Mouse (Mus musculus) CD4-positive, CD25-positive, alpha-beta regulatory T cell, adult 2 months (primary cell): Measurements from ENCODE around the gene Hgd.
"Not testable (repeated sequence)": the region's sequence is repeated elsewhere in the genome, so short reads cannot be mapped to it uniquely, and the experiment has no call there.

Source experiments
- DNase-seq: peaks from one replicate; pipeline ENCODE4 v3.0.0-alpha.2; 2012; ENCODE audit warnings: low read depth, low spot score

Hgd gene

DNA sequence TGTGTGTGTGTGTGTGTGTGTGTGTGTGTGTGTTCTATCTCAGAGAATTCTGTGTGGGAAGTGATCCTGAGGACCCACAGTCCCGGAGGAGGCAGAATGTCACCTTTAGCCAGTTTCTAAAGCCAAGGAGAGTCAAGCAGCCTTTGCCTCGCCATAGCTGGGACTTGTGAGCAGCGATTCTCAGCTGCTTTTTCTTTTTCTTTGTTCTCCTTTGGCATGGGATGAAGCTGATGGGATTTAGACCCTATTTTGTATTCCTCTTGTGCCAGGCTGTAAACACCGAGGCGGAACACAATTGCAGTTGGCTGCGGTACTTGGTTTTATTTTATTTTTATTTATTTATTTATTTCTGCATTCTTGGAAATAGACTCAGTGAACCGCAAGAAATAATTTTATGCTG is 49.1 kb downstream of the Hgd start:
- no peak for DNase-seq

DNA sequence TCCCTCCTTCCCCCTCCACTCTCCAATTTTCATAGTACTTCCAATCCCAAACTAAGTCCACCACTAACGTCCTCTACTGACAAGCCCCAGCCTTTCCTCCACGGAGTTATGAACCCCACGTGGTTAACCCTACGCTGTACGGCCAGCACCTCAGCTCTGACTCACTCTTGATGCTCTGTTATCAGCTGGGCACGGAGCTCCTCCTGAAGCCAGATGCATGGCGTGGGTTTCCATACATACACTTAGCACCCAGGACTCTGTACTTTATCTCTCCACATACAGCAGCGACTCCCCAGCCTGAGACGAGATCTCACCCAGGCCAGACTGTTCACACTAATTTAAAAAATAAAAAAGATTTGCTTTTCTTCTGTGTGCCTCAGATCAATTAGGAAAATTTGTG is 54.6 kb downstream of the Hgd start:
- no peak for DNase-seq

- no peak for DNase-seq
Observed at GRCm38 (mm10) chr16:37635095-37635494, 55.1 kb downstream of the Hgd start.

DNA sequence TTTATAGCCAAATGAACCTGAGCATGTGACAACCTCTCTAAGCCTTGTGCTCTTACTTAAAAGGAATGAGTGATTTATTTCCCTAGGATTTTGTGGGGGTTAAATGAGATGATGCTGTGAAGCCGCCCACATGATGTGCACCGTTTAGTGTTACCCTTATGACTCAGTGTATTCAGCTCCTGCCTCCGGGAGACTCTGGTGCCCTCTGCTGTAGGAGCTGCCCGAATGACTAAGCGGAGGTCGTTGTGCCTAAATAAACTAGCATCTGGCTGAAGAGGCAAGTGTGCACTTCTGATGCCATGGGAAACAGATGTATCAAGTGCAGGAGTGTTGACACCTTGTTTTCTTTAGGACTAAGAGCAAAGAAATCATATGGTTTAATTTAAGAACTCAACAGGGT is 56.2 kb downstream of the Hgd start:
- no peak for DNase-seq

GRCm38 (mm10) chr16:37637802-37638201 is 57.8 kb downstream of the Hgd start:
- no peak for DNase-seq

GRCm38 (mm10) chr16:37640522-37640921 is 60.6 kb downstream of the Hgd start:
- not testable (repeated sequence) for DNase-seq

DNA sequence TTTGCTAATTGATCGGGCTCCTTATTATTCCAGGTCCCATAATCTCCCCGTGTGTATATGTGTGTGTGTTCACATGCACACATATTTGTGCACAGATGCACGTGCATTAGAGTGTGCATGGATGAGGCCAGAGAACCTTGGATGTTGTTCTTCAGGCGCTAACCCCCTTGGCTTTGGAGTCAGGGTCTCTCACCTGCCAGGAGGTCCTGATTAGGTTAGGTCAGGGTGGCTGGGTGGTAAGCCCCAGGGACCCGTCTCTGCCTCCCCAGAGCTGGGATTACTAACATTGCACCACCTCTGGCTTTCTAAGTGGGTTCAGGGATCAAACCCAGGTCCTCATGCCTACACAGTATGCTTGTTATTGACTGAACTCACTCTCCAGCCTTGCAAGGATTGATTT is 64.5 kb downstream of the Hgd start:
- no peak for DNase-seq

DNA sequence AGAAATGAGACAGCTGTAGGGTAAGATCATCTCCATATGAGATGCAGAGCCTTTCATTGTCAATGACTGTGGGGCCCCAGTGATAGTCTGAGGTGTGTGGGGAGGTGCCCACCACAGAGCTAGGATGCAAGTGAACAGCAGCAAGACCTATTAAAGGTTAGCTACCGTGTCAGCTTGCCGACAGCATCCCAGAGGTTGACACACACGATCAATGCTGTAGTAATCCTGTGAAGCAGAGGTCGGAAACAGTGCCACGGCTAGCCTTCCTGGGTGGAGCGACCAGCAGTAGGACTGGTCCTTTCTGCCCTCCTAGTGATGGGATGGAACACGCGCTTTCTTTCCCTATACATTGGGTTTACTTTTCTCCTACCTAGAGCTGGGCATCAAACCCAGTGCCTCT is 65.3 kb downstream of the Hgd start:
- DNase-seq: no peak

GRCm38 (mm10) chr16:37645799-37646198 is 65.8 kb downstream of the Hgd start:
- DNase-seq: no peak

- no peak for DNase-seq
Observed at GRCm38 (mm10) chr16:37647067-37647466, 67.1 kb downstream of the Hgd start.

- no peak for DNase-seq
Observed at GRCm38 (mm10) chr16:37647936-37648335, 68.0 kb downstream of the Hgd start.

- no peak for DNase-seq
Observed at GRCm38 (mm10) chr16:37649068-37649467, 69.1 kb downstream of the Hgd start.

- peak; percentile 10 for DNase-seq
Observed at GRCm38 (mm10) chr16:37651467-37651866, 71.5 kb downstream of the Hgd start.

- no peak for DNase-seq
Observed at GRCm38 (mm10) chr16:37652654-37653053, 72.7 kb downstream of the Hgd start.

GRCm38 (mm10) chr16:37653058-37653457 is 73.1 kb downstream of the Hgd start:
- no peak for DNase-seq

DNA sequence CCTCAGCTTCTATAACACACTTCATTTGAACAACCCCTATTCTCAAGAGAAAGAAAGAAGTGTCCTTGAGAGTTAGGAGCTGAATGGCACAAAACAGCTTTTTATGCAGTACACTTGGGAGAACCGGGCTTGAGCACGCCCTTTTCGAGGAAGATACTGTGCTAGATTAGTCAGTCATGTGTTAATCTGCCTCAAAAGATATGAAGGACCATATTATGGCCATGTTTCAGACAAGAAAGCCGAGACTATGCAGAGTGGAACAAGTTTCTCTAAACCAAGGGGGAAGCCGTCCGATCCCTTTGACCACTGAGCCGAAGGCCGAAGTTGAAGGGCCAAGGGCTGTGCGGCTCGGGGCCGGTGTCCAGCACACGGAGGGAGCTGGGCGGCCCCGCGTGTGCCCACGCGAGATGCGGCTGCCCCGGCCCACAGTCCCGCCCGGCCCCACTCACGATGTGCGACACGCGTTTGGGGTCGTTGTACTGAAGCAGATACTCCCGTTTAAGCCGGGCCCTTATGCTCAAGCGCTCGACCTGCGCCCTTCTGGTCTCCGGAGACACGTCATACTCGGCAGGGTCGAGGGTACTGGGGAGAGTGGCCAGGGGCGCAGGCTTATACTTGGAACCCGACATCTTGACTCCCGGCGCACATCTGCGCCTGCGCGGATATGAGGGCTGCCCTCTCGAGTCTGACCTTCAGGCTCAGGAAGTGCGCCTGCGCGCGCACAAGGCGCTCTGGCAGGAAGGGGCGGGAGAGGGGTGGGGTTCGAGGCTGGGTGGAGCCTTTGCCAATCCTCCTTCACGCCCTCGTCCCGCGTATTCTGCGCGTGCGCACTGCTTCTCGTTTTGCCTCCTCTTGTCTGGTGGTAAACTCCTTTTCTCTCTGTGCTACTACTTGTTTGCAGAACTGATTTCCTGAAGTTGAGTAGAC is 74.0 kb downstream of the Hgd start, which contains the start of gene Ndufb4:
Ndufb4 (minus strand) TSS at position 723 of the 927 bp plus-strand sequence.
- DNase-seq: peak; percentile 99

GRCm38 (mm10) chr16:37654831-37655455 is 75.0 kb downstream of the Hgd start:
- DNase-seq: no peak

DNA sequence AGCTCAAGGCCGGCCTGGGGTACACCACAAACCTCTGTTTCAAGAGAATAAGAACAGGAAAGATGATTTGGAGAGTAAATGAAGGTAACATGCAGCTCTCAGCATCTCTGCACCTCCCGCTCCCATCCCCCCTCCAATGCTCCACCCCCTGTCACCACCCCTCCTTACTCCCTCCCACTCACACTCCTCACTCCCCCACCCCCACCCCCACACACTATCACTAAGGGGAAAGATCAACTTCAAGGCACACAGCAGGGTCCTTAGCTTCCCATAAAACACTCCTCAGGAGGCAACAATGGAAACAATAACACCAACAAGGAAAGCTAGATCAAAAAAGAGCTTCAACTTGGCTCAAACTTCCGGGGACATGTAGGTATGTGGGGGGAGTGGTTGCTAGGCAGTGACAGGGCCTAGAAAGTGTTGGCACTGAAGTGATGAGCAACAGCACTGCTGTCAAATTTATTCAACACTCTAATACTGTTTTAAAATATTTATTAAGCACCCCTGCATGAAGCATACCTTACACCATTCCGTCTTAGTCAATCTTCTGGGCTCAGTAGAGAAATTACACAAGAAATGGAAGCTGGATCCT is 75.9 kb downstream of the Hgd start:
- no peak for DNase-seq

- DNase-seq: no peak
Observed at GRCm38 (mm10) chr16:37656796-37657195, 76.8 kb downstream of the Hgd start.

DNA sequence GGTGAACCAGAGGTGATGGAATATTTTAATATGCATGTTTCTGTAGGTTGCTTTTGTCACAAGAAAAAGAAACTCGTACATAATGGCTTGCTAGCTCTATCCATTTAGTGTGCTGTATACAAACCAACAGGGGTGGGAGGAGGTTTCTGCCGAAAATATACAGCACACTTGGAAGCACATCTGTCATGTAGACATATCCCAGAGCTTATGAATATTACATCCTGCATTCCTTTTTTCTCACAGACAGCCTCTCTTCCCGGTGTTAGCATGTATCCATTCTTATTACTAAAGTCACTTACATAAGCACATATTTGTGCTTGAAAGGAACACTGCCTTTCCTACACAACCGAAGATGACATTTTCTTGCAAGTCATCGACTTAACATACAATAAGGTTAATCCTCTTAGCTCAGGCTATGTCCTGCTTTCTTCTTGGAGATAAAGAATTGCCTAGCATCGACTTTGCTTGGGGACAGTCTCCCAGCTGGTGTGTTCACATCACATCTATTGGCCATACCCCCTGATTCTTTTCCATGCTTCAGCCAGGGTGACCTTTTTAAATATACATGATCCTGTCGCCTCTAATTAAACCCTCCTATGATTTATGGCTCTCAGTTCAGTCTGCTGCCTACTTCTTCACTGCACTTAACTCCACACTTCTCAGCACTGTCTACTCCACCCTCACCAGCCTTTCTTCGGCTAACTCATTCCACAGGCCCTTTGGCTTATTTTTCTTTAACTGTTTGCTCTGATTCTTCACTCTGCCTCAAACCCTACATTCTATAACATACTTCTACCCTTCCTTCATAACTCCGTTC is 83.9 kb downstream of the Hgd start:
- DNase-seq: no peak

GRCm38 (mm10) chr16:37665394-37665935 is 85.5 kb downstream of the Hgd start:
- DNase-seq: no peak
